Mouse (Mus musculus) lung, adult 2 months (tissue): Measurements from ENCODE around the gene Actr2.

Experiments used
- CTCF ChIP-seq: fragments of 200-500 bp; IDR thresholded peaks from 2 replicates; pipeline ENCODE4 v1.5.1; 2011; ENCODE audit warnings: mild to moderate bottlenecking, low read length, control low read depth; ENCODE audit not compliant: insufficient read depth
- POLR2A ChIP-seq: fragments of 200-500 bp; IDR thresholded peaks from 2 replicates; pipeline ENCODE4 v1.6.1; 2011; ENCODE audit warnings: low read depth, mild to moderate bottlenecking, control low read depth, low read length, borderline replicate concordance; ENCODE audit errors: extremely low read depth

GRCm38 (mm10) chr11:20140286-20140685 lies 27.6 kb upstream of the Actr2 start:
- TF ChIP-seq CTCF = no peak
- no peak for TF ChIP-seq POLR2A
